Mouse (Mus musculus) kidney, embryonic 15.5 days (tissue): ENCODE results near the gene Flt4. TPM values are rescaled to one million over a fixed set of nuclear protein-coding genes. Genes with fewer than 3 reads are reported as not detected.

Experiments used
- ATAC-seq: fragments of 200-750 bp; cut with Nextera tagmentation; replicated peaks from 2 replicates; pipeline ENCODE4 v1.8.0; 2017; ENCODE audit warnings: moderate TSS enrichment; ENCODE audit not compliant: low FRiP score
- H3K27ac ChIP-seq: fragments of 300-500 bp; sonication (generic); 2 replicates; pipeline ENCODE4 v1.5.1; 2015; ENCODE audit warnings: mild to moderate bottlenecking, inconsistent platforms
- H3K27me3 ChIP-seq: fragments of 300-500 bp; sonication (generic); 2 replicates; pipeline ENCODE4 v1.6.1; 2015; ENCODE audit warnings: inconsistent platforms
- H3K36me3 ChIP-seq: fragments of 300-500 bp; sonication (generic); 2 replicates; pipeline ENCODE4 v1.6.1; 2015; ENCODE audit warnings: inconsistent platforms
- H3K4me1 ChIP-seq: fragments of 300-500 bp; sonication (generic); 2 replicates; pipeline ENCODE4 v1.6.1; 2015; ENCODE audit warnings: inconsistent platforms
- H3K4me2 ChIP-seq: fragments of 300-500 bp; sonication (generic); 2 replicates; pipeline ENCODE4 v1.6.1; 2015; ENCODE audit warnings: moderate library complexity, mild to moderate bottlenecking, inconsistent platforms
- H3K4me3 ChIP-seq: fragments of 300-500 bp; sonication (generic); replicated peaks from 2 replicates; pipeline ENCODE4 v1.5.1; 2015; ENCODE audit warnings: mild to moderate bottlenecking, inconsistent platforms
- H3K9ac ChIP-seq: fragments of 300-500 bp; sonication (generic); 2 replicates; pipeline ENCODE4 v1.6.1; 2015; ENCODE audit warnings: mild to moderate bottlenecking, inconsistent platforms
- H3K9me3 ChIP-seq: fragments of 300-500 bp; sonication (generic); replicated peaks from 2 replicates; pipeline ENCODE4 v1.6.1; 2016; ENCODE audit warnings: inconsistent platforms
- WGBS: fragments of 180-500 bp; shearing (Covaris S2); methylation state at CpG from one replicate; pipeline ENCODE4 v1.1.7; 2015; ENCODE audit warnings: mixed read lengths; 5-methylcytosine and 5-hydroxymethylcytosine counted together
- polyA plus RNA-seq: library from polyadenylated mRNA; unstranded; fragments of >200 nt; fragmentation: Nextera tagmentation; extraction: Ambion mirVana; gene quantifications from 2 replicates; pipeline ENCODE4 v1.2.1, GENCODE M21; 2015

Gene Flt4
- polyA plus RNA-seq, 1 experiment from 2014 or later, result 10.1 TPM

GRCm38 (mm10) chr11:49650994-49651761 lies 42.1 kb downstream of the Flt4 start:
- H3K4me2 ChIP-seq, result peak overlapping the region; percentile 40
- peaks cover 18% of the 10 kb centered on the region for H3K4me1 ChIP-seq
- ATAC-seq, result no peak; the same call in 1 of the 2 replicates
- H3K9ac ChIP-seq, result no peak overlapping the region
- no peaks in the 10 kb centered on the region for H3K36me3 ChIP-seq
- no peak overlapping the region for H3K4me3 ChIP-seq
- no peaks in the 10 kb centered on the region for H3K27me3 ChIP-seq
- WGBS, result 56% methylated on average over 16 of the region's 16 CpGs
- H3K9me3 ChIP-seq, result no peaks in the 10 kb centered on the region
- no peak overlapping the region for H3K27ac ChIP-seq

- Histone ChIP-seq H3K9ac (no peak overlapping the region), H3K27me3 (no peaks in the 10 kb centered on the region), H3K9me3 (no peaks in the 10 kb centered on the region), H3K4me2 (no peak overlapping the region), H3K4me3 (no peak overlapping the region), H3K4me1 (peaks cover 18% of the 10 kb centered on the region), H3K36me3 (no peaks in the 10 kb centered on the region), H3K27ac (no peak overlapping the region)
- 81% methylated on average over 10 of the region's 10 CpGs for WGBS
- no peak for ATAC-seq
Measured at GRCm38 (mm10) chr11:49651762-49652322, 42.8 kb downstream of the Flt4 start.

GRCm38 (mm10) chr11:49652401-49653078 lies 43.5 kb downstream of the Flt4 start:
- ATAC-seq, result no peak
- peaks cover 18% of the 10 kb centered on the region for H3K4me1 ChIP-seq
- H3K36me3 ChIP-seq, result no peaks in the 10 kb centered on the region
- H3K27me3 ChIP-seq, result no peaks in the 10 kb centered on the region
- H3K4me3 ChIP-seq, result peak overlapping the region; percentile 2; the same call in 1 of the 2 replicates
- H3K9ac ChIP-seq, result no peak overlapping the region
- H3K27ac ChIP-seq, result no peak overlapping the region
- 24% methylated on average over 19 of the region's 19 CpGs for WGBS
- H3K4me2 ChIP-seq, result peak overlapping the region; percentile 52
- no peaks in the 10 kb centered on the region for H3K9me3 ChIP-seq

- Histone ChIP-seq H3K27me3 (no peaks in the 10 kb centered on the region), H3K9ac (no peak overlapping the region), H3K4me3 (peak overlapping the region; percentile 2; the same call in 1 of the 2 replicates), H3K4me1 (peaks cover 18% of the 10 kb centered on the region), H3K9me3 (no peaks in the 10 kb centered on the region), H3K36me3 (no peaks in the 10 kb centered on the region), H3K27ac (no peak overlapping the region), H3K4me2 (peak overlapping the region; percentile 52)
- ATAC-seq, result 0 out of 2 replicates have a peak, but pooled peaks have one; percentile 26
- WGBS, result 39% methylated on average over 11 of the region's 11 CpGs
Measured at GRCm38 (mm10) chr11:49653079-49653408, 44.0 kb downstream of the Flt4 start.

GRCm38 (mm10) chr11:49654651-49655050 lies 45.6 kb downstream of the Flt4 start:
- no peaks in the 10 kb centered on the region for H3K36me3 ChIP-seq
- no peaks in the 10 kb centered on the region for H3K9me3 ChIP-seq
- H3K4me3 ChIP-seq, result no peak overlapping the region
- H3K27me3 ChIP-seq, result no peaks in the 10 kb centered on the region
- peaks cover 18% of the 10 kb centered on the region for H3K4me1 ChIP-seq
- H3K9ac ChIP-seq, result no peak overlapping the region
- WGBS, result 87% methylated on average over 5 of the region's 5 CpGs
- no peak overlapping the region for H3K4me2 ChIP-seq
- no peak for ATAC-seq
- H3K27ac ChIP-seq, result no peak overlapping the region

- H3K27me3 ChIP-seq, result no peaks in the 10 kb centered on the region
- no peaks in the 10 kb centered on the region for H3K36me3 ChIP-seq
- no peak overlapping the region for H3K4me3 ChIP-seq
- no peaks in the 10 kb centered on the region for H3K9me3 ChIP-seq
- peaks cover 14% of the 10 kb centered on the region for H3K4me1 ChIP-seq
- no peak overlapping the region for H3K27ac ChIP-seq
- H3K4me2 ChIP-seq, result no peak overlapping the region
- ATAC-seq, result no peak
- no peak overlapping the region for H3K9ac ChIP-seq
Measured at GRCm38 (mm10) chr11:49655501-49655900, 46.4 kb downstream of the Flt4 start.

- Histone ChIP-seq H3K4me1 (peaks cover 1% of the 10 kb centered on the region), H3K9me3 (no peaks in the 10 kb centered on the region), H3K36me3 (no peaks in the 10 kb centered on the region), H3K4me3 (no peak overlapping the region), H3K27ac (no peak overlapping the region), H3K9ac (no peak overlapping the region), H3K27me3 (no peaks in the 10 kb centered on the region), H3K4me2 (no peak overlapping the region)
- ATAC-seq, result no peak
- WGBS, result 77% methylated on average over 4 of the region's 4 CpGs
Measured at GRCm38 (mm10) chr11:49658065-49658464, 49.0 kb downstream of the Flt4 start.

GRCm38 (mm10) chr11:49658791-49659469 lies 49.9 kb downstream of the Flt4 start:
- H3K9me3 ChIP-seq, result no peaks in the 10 kb centered on the region
- 73% methylated on average over 10 of the region's 10 CpGs for WGBS
- no peak overlapping the region for H3K4me3 ChIP-seq
- H3K36me3 ChIP-seq, result no peaks in the 10 kb centered on the region
- no peak overlapping the region for H3K9ac ChIP-seq
- ATAC-seq, result no peak
- no peaks in the 10 kb centered on the region for H3K4me1 ChIP-seq
- no peak overlapping the region for H3K4me2 ChIP-seq
- no peaks in the 10 kb centered on the region for H3K27me3 ChIP-seq
- H3K27ac ChIP-seq, result no peak overlapping the region

GRCm38 (mm10) chr11:49659470-49659799 lies 50.4 kb downstream of the Flt4 start:
- Histone ChIP-seq H3K27ac (no peak overlapping the region), H3K4me1 (no peaks in the 10 kb centered on the region), H3K4me2 (no peak overlapping the region), H3K27me3 (no peaks in the 10 kb centered on the region), H3K4me3 (no peak overlapping the region), H3K36me3 (no peaks in the 10 kb centered on the region), H3K9me3 (no peaks in the 10 kb centered on the region), H3K9ac (no peak overlapping the region)
- WGBS, result 75% methylated on average over 7 of the region's 7 CpGs
- ATAC-seq, result no peak

- Histone ChIP-seq H3K4me3 (no peak overlapping the region), H3K9ac (no peak overlapping the region), H3K4me2 (no peak overlapping the region), H3K27ac (no peak overlapping the region), H3K9me3 (no peaks in the 10 kb centered on the region), H3K27me3 (no peaks in the 10 kb centered on the region), H3K4me1 (no peaks in the 10 kb centered on the region), H3K36me3 (no peaks in the 10 kb centered on the region)
- no peak for ATAC-seq
- 58% methylated on average over 15 of the region's 15 CpGs for WGBS
Measured at GRCm38 (mm10) chr11:49662292-49662780, 53.3 kb downstream of the Flt4 start.

GRCm38 (mm10) chr11:49663310-49663709 lies 54.2 kb downstream of the Flt4 start, which contains the start of gene Scgb3a1:
Scgb3a1 (plus strand) TSS chr11:49663610.
- Histone ChIP-seq H3K36me3 (peaks cover 4% of the 10 kb centered on the region; the same call in 1 of the 2 replicates), H3K4me3 (no peak within 1 kb of the TSS), H3K9me3 (no peaks in the 10 kb centered on the region), H3K4me1 (no peaks in the 10 kb centered on the region), H3K4me2 (no peak within 1 kb of the TSS), H3K27me3 (no peaks in the 10 kb centered on the region), H3K27ac (no peak within 1 kb of the TSS), H3K9ac (no peak within 1 kb of the TSS)
- ATAC-seq, result no peak
- 73% methylated on average over 5 of the region's 5 CpGs for WGBS
